Mouse (Mus musculus) adrenal gland, adult 2 months (tissue): ENCODE measurements around the gene Fam178b. TPM values are rescaled to one million over a fixed set of nuclear protein-coding genes. Genes with fewer than 3 reads are reported as not detected.

ENCODE experiments used
- DNase-seq: peaks from one replicate; pipeline ENCODE4 v3.0.0; 2021
- long read RNA-seq: library from polyadenylated mRNA; stranded (forward); transcript quantifications from one replicate; pipeline ENCODE4 v2.0.0, GENCODE M21; 2021
- polyA plus RNA-seq: library from polyadenylated mRNA; depleted of rRNA; stranded (reverse); fragments of >200 nt; gene quantifications from 2 replicates; pipeline ENCODE4 v1.2.3, GENCODE M21; 2012; rRNA removed
- total RNA-seq, 2 experiments: library from RNA; stranded (reverse); gene quantifications; 2 replicates each; pipeline ENCODE4 v1.2.3; 2021

Fam178b gene
- total RNA-seq (under 1 TPM; 0.14 to 0.79 TPM), polyA plus RNA-seq (0.52 and 1.2 TPM in 2 replicates)
- long read RNA-seq = 0 reads

DNA sequence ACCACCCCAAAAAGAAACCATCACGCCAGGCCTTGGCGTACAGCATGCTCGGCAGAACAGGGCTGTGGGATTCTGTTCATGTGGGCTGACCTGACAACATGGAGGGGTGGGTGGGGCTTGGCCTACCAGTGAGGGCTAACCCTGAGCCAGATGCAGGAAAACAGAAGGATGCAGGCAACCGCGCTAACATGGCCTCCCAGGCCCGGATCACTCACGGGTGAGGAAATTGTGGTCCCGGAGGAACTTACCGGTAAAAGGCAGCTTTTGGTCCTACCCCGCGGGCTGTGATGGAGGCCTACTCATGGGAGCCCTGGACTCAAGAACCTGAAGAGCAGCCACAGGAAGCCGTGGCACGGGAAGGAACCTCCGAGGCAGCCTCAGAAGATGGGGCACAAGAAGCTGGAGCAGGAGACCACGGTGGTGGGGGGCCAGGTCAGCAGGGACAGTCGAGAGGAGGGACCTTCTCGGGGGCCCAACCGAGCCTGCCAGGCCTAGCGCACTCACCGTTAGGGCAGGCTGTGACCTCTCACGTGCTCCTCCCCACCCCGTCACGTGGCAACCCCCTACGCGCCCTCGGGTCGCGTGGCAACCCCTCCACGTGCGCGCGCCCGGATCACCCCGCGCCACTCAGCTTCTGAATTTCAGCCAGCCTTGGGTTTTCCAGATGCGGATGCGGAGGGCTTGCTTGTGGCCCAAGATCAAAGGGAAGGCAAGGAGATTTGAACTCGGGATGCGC, at the start of gene Fam178b:
Gene Fam178b, minus strand, starts transcription at position 564 of the 736 bp plus-strand sequence.
- no peak for DNase-seq

DNA sequence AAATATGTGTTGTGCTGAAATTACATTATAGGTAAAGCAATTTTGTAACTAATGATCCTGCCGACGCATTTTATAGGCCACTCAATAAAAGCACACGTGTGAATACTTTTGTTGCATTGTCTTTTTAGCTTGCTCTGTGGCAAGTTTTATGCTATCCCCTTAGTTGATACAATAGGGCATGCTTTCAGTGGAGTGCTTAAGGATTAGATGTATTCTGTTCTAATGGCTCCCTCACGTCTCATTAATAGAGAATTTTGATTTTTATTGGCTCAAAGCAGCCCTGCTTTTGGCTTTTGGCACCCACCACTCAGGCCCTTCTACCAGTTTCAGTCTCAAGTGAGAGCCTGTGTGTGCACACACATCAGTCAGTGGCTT, 41.1 kb upstream of the Fam178b start:
- DNase-seq = no peak

DNA sequence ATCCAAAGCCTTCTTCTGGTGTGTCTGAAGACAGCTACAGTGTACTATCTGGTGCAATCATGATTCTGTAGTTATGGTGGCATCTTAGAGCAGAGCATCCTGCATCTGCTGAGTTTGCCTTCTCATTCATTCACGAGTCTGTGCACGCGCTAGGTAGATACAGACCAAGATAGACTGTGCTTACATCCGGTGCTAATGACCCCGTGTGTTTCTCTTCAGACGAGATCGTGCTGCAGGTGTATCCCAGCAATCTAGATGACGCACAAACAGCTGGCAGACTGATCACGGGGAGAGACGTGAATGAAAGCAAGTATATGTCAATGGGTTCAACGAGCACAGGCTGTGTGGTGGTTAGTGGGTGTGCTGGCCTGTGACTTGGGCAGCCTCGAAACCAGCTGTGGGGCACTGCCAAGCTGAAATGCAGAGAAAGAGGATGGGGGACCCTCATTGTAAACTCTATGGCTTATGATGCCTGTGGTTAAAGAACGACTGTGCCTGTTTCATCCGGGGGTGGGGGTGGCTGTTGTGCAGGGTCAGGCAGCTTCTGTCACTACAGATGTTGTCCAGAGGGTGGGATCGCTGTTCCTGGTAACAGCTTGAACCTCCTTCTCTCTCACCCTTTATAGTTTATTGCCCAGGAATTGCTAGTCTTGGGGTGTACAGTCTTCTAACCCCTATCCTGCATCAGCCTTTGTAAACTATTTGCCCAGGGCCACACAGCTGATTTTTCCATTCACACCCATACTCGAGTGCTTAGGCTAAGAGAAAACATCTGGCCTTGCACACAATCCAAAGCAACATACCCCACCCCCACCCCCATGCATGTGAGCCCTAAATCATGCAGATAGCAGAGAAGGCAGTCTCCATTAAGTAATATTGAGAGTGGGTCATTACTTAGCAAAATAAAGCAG, 40.4 kb upstream of the Fam178b start:
- no peak for DNase-seq

DNA sequence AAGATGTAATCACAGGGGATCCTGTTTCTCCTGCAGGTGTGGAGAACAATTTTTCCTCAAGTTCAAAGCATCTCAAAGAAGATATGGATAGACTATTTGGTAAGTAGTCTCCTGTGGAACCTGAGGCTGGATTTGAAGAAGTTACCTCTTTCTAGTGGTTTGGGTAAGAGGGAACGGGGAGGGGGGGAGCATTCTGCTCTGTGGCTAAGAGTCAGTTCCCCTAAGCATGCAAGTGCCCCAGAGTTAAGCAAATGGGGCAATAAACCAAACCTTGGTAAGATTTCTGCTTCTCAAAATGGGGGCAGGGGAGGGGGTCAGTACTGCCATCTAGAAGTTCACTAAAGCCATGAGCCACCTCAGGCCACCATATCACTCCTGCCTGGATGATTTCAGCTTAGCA, 35.8 kb upstream of the Fam178b start:
- no peak for DNase-seq

DNA sequence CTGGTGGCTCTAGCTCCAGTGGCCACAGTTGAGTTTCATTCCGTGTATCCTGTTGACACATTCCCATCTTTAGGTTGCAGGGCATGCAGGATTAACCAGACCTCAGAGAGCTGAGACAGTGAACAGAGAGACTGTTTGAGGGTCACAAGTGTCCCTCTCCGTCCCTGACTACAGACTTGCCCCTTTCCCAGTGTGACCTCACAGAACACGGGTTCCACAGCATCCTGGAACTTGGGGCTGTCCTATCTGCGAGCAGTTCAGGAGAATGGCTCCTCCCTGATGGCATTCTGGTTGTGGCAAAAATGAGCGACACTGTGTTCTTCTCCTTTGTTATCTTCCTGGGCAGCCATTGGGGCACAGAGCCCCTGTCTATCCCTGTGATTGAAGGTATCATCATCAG, 31.3 kb upstream of the Fam178b start, which contains the start of gene Actr1b:
Gene Actr1b, minus strand, starts transcription at position 112 of the 400 bp plus-strand sequence.
- DNase-seq = no peak

DNA sequence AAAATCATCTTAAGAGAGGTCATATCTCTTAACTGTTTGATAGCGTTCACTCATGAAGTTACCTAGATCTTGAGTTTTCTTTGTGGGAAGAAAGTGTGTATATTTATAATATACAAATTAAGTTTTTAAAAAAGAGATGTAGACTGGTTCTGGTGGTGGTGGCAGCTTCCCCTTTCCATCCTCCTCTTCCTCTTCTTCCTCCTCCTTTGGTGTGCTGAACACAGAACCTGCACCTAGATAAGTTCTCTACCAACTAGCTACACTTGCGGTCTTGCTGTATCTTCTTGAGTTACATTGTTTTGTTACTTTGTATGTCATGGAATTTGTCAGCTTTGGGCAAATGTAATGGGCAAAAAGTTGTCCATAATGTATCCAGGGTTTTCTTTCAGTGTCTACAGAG, 28.1 kb upstream of the Fam178b start:
- DNase-seq = no peak

DNA sequence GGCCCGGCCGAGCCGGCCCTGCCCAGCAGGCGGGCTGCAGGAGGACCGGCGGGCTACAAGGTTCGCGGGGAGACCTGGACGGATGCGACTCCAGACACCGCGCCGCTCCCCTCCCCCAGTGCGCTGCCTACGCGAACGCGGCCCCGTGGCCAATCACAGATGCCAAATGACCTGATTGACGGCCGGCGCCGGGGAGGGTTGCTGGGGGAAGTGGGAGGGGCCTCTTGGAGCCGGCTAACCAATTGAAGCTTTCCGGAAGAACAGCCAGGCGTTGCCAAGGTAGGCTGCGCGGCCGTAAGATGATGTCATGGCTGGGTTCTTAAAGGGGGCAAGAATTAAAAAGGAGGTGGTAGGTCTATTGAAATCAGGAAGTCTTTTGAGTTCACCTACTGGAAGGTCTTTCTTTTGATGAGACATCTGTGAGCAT, 26.9 kb upstream of the Fam178b start, which contains the start of gene 4933424G06Rik:
Gene 4933424G06Rik, plus strand, starts transcription at position 296 of the 427 bp plus-strand sequence.
- DNase-seq = peak; percentile 99

DNA sequence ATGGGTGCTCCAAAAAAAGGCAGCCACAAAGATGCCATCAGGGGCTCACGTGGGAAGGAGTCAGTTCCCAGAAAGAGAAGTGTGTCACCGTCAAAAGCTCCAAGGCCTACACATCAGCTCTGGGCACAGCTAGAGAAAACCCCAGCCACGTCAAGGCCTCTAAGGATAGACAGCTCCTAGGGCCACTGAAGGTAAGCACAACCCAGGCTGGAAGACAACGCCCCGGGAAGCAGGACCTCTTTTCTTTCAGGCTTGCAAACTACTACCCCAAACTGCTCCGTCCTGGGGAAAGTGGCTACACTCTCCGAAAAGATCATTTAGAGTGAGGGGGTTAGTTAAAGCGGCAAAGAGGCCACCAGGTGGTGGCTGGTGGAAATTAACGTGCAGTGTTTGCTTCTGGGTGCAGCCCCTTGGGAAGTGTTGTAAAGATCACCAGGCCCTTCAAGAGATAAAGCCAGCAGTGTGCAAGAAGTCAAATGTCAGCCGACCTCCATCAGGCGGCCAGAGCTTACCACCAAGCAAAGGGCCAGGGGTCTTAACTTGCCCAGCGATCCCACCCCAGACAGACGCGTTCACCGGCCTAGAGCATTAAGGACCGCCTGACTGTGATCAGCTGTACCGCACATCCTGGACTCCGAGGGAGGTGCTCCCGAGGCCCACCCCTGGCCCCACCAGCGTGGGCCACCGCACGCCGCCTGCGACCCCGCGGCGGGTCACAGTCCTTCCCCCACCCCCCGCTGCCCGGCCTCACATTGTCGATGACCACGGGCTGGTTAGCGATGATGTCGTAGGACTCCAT, 26.3 kb upstream of the Fam178b start:
- peak; percentile 73 for DNase-seq

DNA sequence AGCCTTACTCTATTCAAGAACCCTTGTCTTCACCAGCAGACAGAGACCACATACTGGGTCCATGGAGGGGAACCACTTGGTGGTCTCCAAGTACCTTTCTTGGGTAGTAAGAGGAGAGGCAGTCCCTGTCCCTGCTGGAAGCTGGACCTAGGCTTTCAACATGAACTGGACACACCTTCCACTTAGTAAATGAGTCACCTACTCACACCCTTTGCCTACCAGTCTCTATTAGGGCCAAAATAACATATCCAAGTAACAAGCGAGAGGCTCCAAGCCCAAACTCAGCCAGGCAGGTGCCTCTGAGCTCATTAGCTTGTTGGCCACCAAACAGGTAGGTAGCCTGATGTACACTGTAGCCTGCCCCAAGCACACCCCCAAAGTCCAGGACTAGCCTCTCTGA, 25.6 kb upstream of the Fam178b start:
- DNase-seq = no peak

DNA sequence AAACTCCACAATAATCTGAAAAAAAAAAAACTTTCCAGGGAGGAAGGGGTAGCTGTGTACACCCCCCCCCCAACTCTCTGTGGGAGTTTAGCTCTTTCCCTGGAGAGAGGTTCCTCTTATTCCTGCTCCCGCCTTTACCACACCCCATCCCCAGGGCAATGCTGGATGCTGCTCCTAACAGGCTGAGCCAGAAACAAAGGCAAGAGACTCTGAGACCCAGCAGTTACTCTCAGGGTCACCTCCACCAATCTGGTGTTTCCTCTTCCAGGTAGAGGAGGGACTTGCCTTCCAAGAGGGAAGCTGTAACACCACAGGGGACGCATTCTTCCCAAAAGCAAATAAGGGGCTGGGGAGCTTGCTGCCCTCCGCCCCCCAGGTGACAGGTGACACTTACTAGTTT, 24.8 kb upstream of the Fam178b start:
- DNase-seq = no peak

DNA sequence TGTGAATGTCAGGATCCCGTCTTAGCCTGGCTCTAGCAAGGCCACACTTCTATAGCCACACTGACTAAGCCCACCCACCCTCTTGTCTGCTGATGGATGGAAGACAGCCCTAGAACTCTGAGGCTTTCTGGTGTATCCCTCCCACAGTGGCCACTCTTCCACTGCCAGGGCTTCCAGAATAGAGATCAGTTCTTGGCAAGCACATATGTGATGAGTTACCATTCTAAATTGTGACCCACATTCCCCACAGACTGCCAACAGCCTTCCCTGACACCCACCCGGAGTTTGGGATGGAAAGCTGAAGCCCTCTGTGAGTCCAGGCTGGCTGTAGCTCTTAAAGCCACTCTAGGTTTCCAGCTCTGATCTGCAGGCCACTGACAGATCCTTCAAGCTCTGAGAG, 24.2 kb upstream of the Fam178b start:
- no peak for DNase-seq

DNA sequence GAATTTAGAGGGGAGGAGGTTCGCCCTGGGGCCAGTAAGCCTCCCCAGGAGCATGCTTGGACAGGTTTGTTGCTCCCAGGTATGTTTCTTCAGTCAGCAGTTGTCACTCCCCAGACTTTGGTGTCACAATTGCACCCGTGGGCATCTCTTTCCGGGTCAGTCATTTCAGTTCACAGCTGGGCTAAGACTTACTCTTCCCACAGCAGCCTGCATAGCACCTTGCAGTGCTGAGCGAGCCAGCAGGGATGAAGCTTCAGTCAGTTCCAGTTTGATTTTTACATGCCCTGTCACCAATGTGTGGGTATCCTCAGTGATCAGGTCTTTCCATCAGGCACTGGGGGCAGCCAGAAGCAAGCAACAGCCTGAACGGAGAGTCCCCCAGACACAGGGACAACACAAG, 14.0 kb upstream of the Fam178b start:
- no peak for DNase-seq

DNA sequence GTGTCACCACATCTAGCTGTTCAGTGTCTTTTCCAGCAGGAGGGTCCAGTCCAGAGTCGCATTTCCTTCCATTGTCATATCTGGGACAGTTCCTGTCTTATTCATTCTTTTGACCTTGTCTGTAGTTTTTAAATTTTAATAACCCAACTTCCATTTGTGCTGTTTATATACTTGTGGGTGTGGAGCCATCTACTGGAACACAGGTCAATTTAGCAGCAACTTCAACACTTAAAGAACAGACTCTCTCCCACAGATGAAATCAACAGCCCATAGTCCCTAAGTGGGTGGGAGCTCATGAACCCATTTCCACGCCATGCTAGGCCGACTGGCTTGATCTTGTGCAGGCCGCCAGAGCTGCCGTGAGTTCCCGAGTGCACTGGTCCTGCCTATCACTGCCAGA, 13.4 kb upstream of the Fam178b start:
- DNase-seq = no peak

DNA sequence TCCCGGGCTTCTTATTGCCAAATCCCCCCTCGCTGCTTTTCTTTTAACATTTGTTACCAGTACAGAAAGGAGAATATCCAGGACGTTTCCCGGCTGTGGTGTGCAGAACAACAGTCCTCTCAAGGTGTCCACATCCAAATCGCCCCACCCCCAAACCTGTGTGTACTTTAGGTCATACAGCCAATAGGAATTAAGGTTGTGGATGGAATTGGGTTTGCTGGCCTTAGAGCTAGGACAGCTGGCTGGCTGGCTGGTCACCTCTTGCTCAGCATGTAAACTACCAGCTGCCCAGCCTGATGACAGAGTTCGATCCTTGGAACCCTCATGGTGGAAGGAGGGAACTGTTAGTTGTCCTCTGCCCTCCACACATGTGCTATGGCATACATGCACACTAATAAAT, 11.9 kb upstream of the Fam178b start:
- no peak for DNase-seq

DNA sequence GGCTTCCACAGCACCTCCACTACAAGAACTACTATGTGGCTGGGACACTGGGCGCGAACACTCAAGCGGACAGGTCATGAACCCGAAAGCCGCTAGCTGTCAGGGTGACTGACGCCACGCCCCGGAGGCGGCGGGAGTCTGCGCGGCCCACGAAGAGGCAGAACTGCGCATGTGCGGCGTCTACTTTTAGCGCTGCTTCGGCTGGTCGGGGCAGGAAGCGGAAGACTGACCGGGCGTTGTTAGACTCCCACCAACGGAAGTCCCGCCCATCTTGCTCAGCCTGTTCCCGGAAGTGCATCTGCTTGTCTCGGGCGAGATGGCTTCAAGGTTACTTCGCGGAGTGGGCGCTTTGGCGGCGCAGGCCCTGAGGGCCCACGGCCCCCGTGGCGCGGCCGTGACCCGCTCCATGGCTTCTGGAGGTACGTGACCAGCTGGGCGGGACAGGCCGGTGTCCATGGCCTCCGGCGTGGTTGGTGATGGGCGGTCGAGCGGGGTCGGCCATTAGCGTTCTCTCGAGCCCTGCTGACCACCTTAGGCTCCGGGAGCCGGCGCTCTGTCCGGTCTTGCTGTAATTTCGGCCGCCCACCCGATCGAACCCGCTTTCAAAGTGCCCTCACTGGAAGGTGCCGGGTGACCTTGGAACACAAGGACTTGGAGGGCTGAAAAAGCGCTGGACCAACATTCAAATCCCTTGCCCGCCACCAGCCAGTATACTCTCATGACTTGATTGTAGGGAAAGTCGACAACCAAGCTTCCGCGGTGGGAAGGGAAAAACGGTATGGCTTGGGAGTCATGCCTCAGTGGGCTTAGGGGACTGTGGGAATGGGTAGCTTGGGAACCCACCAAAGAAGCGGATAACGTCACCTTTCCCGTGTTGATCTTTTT, 8.5 kb upstream of the Fam178b start, which contains the start of gene Cox5b:
Gene Cox5b, plus strand, starts transcription at position 179 of the 885 bp plus-strand sequence.
- peak; percentile 97 for DNase-seq

DNA sequence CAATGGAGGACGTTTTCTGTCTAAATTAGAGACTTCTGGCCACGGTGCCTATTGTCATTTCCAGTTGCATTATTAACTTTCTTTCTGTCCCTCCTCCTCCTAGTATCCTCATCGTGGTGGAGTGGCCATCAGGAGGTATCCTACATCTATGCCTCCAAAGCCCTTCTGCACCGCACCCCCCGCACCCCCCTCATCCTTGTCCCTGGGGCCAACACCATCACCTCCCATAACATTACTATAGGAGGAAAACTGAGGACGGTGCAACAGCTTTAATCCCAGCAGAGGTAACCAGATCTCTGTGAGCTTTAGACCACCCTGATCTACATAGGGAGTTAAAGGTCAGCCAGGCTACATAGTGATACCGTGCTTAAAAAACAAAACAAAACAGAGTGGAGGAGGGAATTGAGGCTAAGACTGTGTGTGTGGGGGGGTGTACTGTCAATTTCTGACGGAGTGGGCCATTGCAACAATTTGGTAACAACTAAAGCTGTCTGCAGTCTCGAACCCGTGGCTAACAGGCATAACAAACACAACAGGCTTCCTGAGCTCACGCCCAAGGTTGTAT, 7.8 kb upstream of the Fam178b start:
- no peak for DNase-seq

DNA sequence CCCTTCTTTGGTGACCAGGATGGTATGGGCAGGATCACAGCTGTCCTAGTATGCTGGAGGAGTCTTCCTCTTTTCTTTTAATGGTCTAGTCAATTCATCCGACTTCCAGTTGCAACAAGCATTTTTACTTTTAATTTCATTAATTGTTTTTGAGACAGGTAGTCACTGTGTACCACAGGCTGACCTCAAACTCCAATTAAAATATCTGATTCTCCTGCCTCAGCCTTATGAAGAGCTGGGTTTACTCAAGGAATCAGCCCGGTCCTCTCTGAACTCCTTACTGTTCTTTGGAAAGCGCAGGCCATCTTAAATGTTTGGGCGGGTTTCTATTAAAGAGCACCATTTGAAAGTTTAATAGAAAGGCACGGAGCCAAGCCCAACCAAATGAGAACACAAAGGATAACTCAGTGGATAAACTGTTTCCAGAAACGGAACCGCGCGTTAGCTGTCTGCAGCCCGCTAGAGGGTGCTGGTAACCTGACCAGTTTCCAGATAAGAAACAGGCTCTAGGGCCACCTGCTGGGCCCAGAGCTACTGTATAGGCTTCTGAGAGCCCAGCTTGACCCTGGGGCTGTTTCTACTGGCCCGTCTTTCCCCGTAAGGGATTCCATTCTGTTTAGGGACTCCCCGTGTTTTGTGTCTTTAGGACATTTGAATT, 956 bp upstream of the Fam178b start:
- DNase-seq = peak; percentile 85

DNA sequence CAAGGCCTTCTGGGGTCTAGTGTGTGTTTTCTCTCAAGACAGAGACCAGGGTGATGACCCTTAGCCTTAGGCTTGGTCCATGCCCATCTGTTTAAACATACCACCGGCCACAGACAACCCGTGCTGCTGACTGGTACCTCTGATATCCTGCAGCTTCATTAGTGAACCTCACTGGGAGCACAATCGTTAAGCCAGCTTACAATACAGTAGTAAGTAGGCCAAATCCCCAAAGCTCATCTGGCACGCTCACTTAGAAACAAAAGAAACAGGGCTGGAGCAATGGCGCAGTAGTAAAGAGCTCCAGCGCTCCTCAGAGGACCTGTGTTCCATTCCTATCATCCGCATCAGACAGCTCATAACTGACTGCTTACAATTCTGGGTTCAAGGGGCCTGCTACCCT, 2.1 kb downstream of the Fam178b start:
- no peak for DNase-seq

DNA sequence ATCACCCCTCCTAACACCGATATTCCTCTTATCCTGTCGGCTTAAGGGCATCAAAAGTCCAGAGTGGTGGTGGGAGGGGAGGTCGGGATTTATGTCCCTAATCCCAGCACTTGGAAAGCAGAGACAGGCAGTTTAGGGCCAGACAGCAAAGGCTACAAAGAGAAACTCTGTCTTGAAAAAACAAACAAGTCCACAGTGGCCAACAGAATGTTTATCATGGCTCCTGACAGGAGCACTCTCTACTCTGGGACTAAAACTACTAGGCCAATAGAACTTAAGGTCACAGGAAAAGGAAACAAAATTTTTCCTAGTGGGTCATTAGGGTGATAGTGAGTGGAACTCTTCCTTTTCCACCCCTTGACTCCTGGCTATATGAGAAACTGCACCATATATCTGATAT, 8.0 kb downstream of the Fam178b start:
- no peak for DNase-seq
